Mouse (Mus musculus) kidney, postnatal 0 days (tissue): ENCODE data around the gene Odf4. TPM values are rescaled to one million over a fixed set of nuclear protein-coding genes. Genes with fewer than 3 reads are reported as not detected.

Experiments
- ATAC-seq: fragments of 200-750 bp; cut with Nextera tagmentation; replicated peaks from 2 replicates; pipeline ENCODE4 v1.8.0; 2017; ENCODE audit warnings: low read depth, moderate number of reproducible peaks, moderate TSS enrichment, moderate library complexity; ENCODE audit not compliant: low FRiP score
- DNase-seq: peaks from one replicate; pipeline ENCODE4 v3.0.0-alpha.2; 2016; ENCODE audit warnings: low spot score
- H3K27ac ChIP-seq: fragments of 300-500 bp; sonication (generic); 2 replicates; pipeline ENCODE4 v1.5.1; 2014; ENCODE audit warnings: mild to moderate bottlenecking
- H3K27me3 ChIP-seq: fragments of 300-500 bp; sonication (generic); 2 replicates; pipeline ENCODE4 v1.6.1; 2014; ENCODE audit warnings: low read length, mixed read lengths; ENCODE audit not compliant: insufficient read depth
- H3K36me3 ChIP-seq: fragments of 300-500 bp; sonication (generic); 2 replicates; pipeline ENCODE4 v1.6.1; 2014; ENCODE audit warnings: low read length, mixed read lengths; ENCODE audit not compliant: insufficient read depth
- H3K4me1 ChIP-seq: fragments of 300-500 bp; sonication (generic); replicated peaks from 2 replicates; pipeline ENCODE4 v1.6.1; 2014; ENCODE audit warnings: antibody characterized with exemption, low read length, mixed read lengths; ENCODE audit not compliant: insufficient read depth
- H3K4me2 ChIP-seq: fragments of 300-500 bp; sonication (generic); 2 replicates; pipeline ENCODE4 v1.6.1; 2014; ENCODE audit warnings: mild to moderate bottlenecking, low read length, moderate library complexity, mixed read lengths
- H3K4me3 ChIP-seq: fragments of 300-500 bp; sonication (generic); replicated peaks from 2 replicates; pipeline ENCODE4 v1.5.1; 2014; ENCODE audit warnings: low read depth, low read length
- H3K9ac ChIP-seq: fragments of 300-500 bp; sonication (generic); 2 replicates; pipeline ENCODE4 v1.6.1; 2014; ENCODE audit warnings: low read depth, low read length
- H3K9me3 ChIP-seq: fragments of 300-500 bp; sonication (generic); replicated peaks from 2 replicates; pipeline ENCODE4 v1.6.1; 2016; ENCODE audit warnings: low read length, inconsistent platforms, mixed read lengths
- CTCF ChIP-seq: IDR thresholded peaks from 2 replicates; pipeline ENCODE4 v1.5.1; 2016; ENCODE audit warnings: antibody characterized with exemption, low read depth, mild to moderate bottlenecking, moderate library complexity
- WGBS: fragments of 180-500 bp; shearing (Covaris S2); extraction: QIAGEN DNeasy Blood & Tissue Kit; methylation state at CpG from one replicate; pipeline ENCODE4 v1.1.7; 2014; 5-methylcytosine and 5-hydroxymethylcytosine counted together
- polyA plus RNA-seq: library from polyadenylated mRNA; unstranded; fragments of >200 nt; fragmentation: Nextera tagmentation; extraction: Ambion mirVana; gene quantifications from 2 replicates; pipeline ENCODE4 v1.2.1, GENCODE M21; 2015

The Odf4 gene
- polyA plus RNA-seq, 1 experiment from 2014 or later, result 0.29 TPM

- peak; percentile 85 for TF ChIP-seq CTCF
- Histone ChIP-seq H3K9ac (no peak overlapping the region), H3K4me2 (no peak overlapping the region), H3K4me3 (no peak overlapping the region), H3K27me3 (no peaks in the 10 kb centered on the region), H3K9me3 (no peaks in the 10 kb centered on the region), H3K4me1 (no peaks in the 10 kb centered on the region), H3K36me3 (no peaks in the 10 kb centered on the region), H3K27ac (no peak overlapping the region)
- peak; percentile 54 for DNase-seq
- WGBS, result 58% methylated on average over 4 of the region's 4 CpGs
- no peak for ATAC-seq
Measured at GRCm38 (mm10) chr11:68897120-68897519, 29.8 kb downstream of the Odf4 start.

GRCm38 (mm10) chr11:68896247-68896646, 30.6 kb downstream of the Odf4 start:
- TF ChIP-seq CTCF, result no peak
- H3K27me3 ChIP-seq, result no peaks in the 10 kb centered on the region
- H3K36me3 ChIP-seq, result no peaks in the 10 kb centered on the region
- H3K9ac ChIP-seq, result no peak overlapping the region
- no peak overlapping the region for H3K4me3 ChIP-seq
- no peaks in the 10 kb centered on the region for H3K4me1 ChIP-seq
- H3K4me2 ChIP-seq, result no peak overlapping the region
- ATAC-seq, result no peak
- DNase-seq, result no peak
- no peak overlapping the region for H3K27ac ChIP-seq
- no peaks in the 10 kb centered on the region for H3K9me3 ChIP-seq
- WGBS, result 94% methylated on average over 5 of the region's 5 CpGs

GRCm38 (mm10) chr11:68893911-68894464, 32.9 kb downstream of the Odf4 start:
- 66% methylated on average over 12 of the region's 12 CpGs for WGBS
- Histone ChIP-seq H3K36me3 (no peaks in the 10 kb centered on the region), H3K27ac (no peak overlapping the region), H3K4me1 (no peaks in the 10 kb centered on the region), H3K9ac (no peak overlapping the region), H3K4me3 (no peak overlapping the region), H3K27me3 (no peaks in the 10 kb centered on the region; the same call in 1 of the 2 replicates), H3K9me3 (no peaks in the 10 kb centered on the region), H3K4me2 (no peak overlapping the region)
- TF ChIP-seq CTCF, result no peak
- no peak for DNase-seq
- no peak for ATAC-seq

- 51% methylated on average over 15 of the region's 15 CpGs for WGBS
- H3K9ac ChIP-seq, result no peak overlapping the region
- no peaks in the 10 kb centered on the region for H3K36me3 ChIP-seq
- TF ChIP-seq CTCF, result no peak
- H3K27me3 ChIP-seq, result no peaks in the 10 kb centered on the region; the same call in 1 of the 2 replicates
- DNase-seq (peak; percentile 37), ATAC-seq (no peak)
- no peak overlapping the region for H3K27ac ChIP-seq
- H3K4me2 ChIP-seq, result no peak overlapping the region
- no peaks in the 10 kb centered on the region for H3K4me1 ChIP-seq
- no peak overlapping the region for H3K4me3 ChIP-seq
- no peaks in the 10 kb centered on the region for H3K9me3 ChIP-seq
Measured at GRCm38 (mm10) chr11:68892233-68892832, 34.5 kb downstream of the Odf4 start.

GRCm38 (mm10) chr11:68891823-68892222, 35.1 kb downstream of the Odf4 start:
- WGBS, result 75% methylated on average over 5 of the region's 5 CpGs
- no peak overlapping the region for H3K4me2 ChIP-seq
- no peak overlapping the region for H3K9ac ChIP-seq
- H3K4me1 ChIP-seq, result no peaks in the 10 kb centered on the region
- H3K4me3 ChIP-seq, result no peak overlapping the region
- H3K27me3 ChIP-seq, result no peaks in the 10 kb centered on the region; the same call in 1 of the 2 replicates
- no peaks in the 10 kb centered on the region for H3K9me3 ChIP-seq
- no peak for DNase-seq
- no peak overlapping the region for H3K27ac ChIP-seq
- TF ChIP-seq CTCF, result no peak
- H3K36me3 ChIP-seq, result no peaks in the 10 kb centered on the region
- no peak for ATAC-seq

- H3K9ac ChIP-seq, result no peak overlapping the region
- WGBS, result 27% methylated on average over 2 of the region's 2 CpGs
- H3K27ac ChIP-seq, result no peak overlapping the region
- no peak overlapping the region for H3K4me3 ChIP-seq
- no peak overlapping the region for H3K4me2 ChIP-seq
- H3K9me3 ChIP-seq, result no peaks in the 10 kb centered on the region
- no peaks in the 10 kb centered on the region; the same call in 1 of the 2 replicates for H3K27me3 ChIP-seq
- DNase-seq (no peak), ATAC-seq (no peak)
- H3K36me3 ChIP-seq, result no peaks in the 10 kb centered on the region
- H3K4me1 ChIP-seq, result no peaks in the 10 kb centered on the region
- TF ChIP-seq CTCF, result no peak
Measured at GRCm38 (mm10) chr11:68890625-68891024, 36.3 kb downstream of the Odf4 start.
